Mouse (Mus musculus) forebrain, embryonic 13.5 days (tissue): ENCODE measurements around the gene 3110082J24Rik. TPM values are rescaled to one million over a fixed set of nuclear protein-coding genes. Genes with fewer than 3 reads are reported as not detected.
A peak's percentile ranks its signal among the peaks of the same experiment; 100 is the strongest.

ENCODE experiments used
- ATAC-seq: fragments of 200-750 bp; cut with Nextera tagmentation; 2 replicates; pipeline ENCODE4 v1.8.0; 2017
- H3K27ac ChIP-seq: fragments of 300-500 bp; sonication (generic); 2 replicates; pipeline ENCODE4 v1.5.1; 2015; ENCODE audit warnings: inconsistent platforms, mild to moderate bottlenecking, moderate library complexity
- H3K27me3 ChIP-seq: fragments of 300-500 bp; sonication (generic); 2 replicates; pipeline ENCODE4 v1.6.1; 2015; ENCODE audit warnings: mild to moderate bottlenecking, inconsistent platforms
- H3K36me3 ChIP-seq: fragments of 300-500 bp; sonication (generic); 2 replicates; pipeline ENCODE4 v1.6.1; 2015; ENCODE audit warnings: mild to moderate bottlenecking, inconsistent platforms; ENCODE audit not compliant: poor library complexity, severe bottlenecking
- H3K4me1 ChIP-seq: fragments of 300-500 bp; sonication (generic); 2 replicates; pipeline ENCODE4 v1.6.1; 2015; ENCODE audit warnings: inconsistent platforms
- H3K4me2 ChIP-seq: fragments of 300-500 bp; sonication (generic); 2 replicates; pipeline ENCODE4 v1.6.1; 2015; ENCODE audit warnings: inconsistent platforms, mild to moderate bottlenecking, moderate library complexity
- H3K4me3 ChIP-seq: fragments of 300-500 bp; sonication (generic); 2 replicates; pipeline ENCODE4 v1.5.1; 2015; ENCODE audit warnings: mild to moderate bottlenecking, inconsistent platforms
- H3K9ac ChIP-seq: fragments of 300-500 bp; sonication (generic); 2 replicates; pipeline ENCODE4 v1.6.1; 2015; ENCODE audit warnings: mild to moderate bottlenecking, inconsistent platforms
- H3K9me3 ChIP-seq: fragments of 300-500 bp; sonication (generic); replicated peaks from 2 replicates; pipeline ENCODE4 v1.6.1; 2016; ENCODE audit warnings: inconsistent platforms
- WGBS: fragments of 180-500 bp; shearing (Covaris S2); methylation state at CpG from one replicate; pipeline ENCODE4 v1.1.7; 2015; 5-methylcytosine and 5-hydroxymethylcytosine counted together
- polyA plus RNA-seq: library from polyadenylated mRNA; unstranded; fragments of >200 nt; fragmentation: Nextera tagmentation; extraction: Ambion mirVana; gene quantifications from 2 replicates; pipeline ENCODE4 v1.2.1, GENCODE M21; 2015

The 3110082J24Rik gene
- polyA plus RNA-seq, 1 experiment from 2014 or later = 6.3 TPM

DNA sequence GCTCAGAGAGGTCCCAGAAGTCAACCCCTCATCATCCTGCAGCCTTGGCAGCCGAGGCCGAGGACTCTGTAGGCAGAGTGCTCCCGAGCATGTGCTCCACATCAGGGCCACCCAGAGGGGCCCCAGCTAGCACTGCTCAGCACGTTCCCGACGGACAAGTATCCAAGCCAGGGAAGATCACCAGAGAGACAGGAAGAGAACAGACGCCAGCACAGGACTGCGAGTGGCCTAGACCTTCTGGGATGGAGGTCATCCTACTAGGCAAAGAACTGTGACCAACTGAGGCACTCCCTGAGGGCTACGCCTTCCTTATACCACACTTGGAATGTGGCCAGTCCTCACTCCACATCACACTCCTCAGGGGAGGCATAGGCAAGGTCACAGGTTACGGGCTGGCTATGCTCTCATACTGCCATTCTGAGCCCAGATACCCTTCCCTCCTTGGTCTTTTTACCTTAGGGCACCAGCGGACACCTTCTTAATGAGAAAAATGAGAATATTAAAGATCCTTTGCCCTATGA is 29.9 kb upstream of the 3110082J24Rik start:
- no peak overlapping the region for H3K4me2 ChIP-seq
- no peaks in the 10 kb centered on the region for H3K9me3 ChIP-seq
- H3K4me3 ChIP-seq = no peak overlapping the region
- H3K27ac ChIP-seq = no peak overlapping the region
- peaks cover 81% of the 10 kb centered on the region for H3K36me3 ChIP-seq
- no peak for ATAC-seq
- no peaks in the 10 kb centered on the region for H3K4me1 ChIP-seq
- 92% methylated on average over 11 of the region's 11 CpGs for WGBS
- no peaks in the 10 kb centered on the region for H3K27me3 ChIP-seq
- H3K9ac ChIP-seq = no peak overlapping the region

DNA sequence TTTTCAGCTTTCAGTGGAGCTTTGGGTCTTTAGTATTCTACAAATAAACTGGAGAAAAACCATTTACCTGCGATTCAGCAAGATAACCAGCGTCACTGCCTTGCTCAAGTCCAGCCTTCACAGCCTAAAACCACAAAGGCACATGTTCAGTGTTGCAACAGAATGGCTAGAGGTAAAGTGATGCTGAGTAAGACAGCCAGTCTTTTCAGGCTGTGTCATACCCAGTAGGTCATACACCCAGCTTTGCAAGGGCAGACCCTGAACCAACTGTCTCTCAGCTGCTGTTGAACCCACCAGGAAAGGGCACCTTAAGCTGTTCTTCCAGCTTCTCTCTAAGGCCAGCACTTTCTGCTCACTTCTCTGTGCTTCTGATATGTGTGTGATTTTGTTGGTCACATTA is 26.3 kb upstream of the 3110082J24Rik start:
- H3K4me2 ChIP-seq = no peak overlapping the region
- peaks cover 77% of the 10 kb centered on the region for H3K36me3 ChIP-seq
- H3K4me1 ChIP-seq = no peaks in the 10 kb centered on the region
- no peak overlapping the region for H3K4me3 ChIP-seq
- H3K9me3 ChIP-seq = no peaks in the 10 kb centered on the region
- H3K9ac ChIP-seq = no peak overlapping the region
- H3K27ac ChIP-seq = no peak overlapping the region
- 86% methylated on average over 2 of the region's 2 CpGs for WGBS
- H3K27me3 ChIP-seq = no peaks in the 10 kb centered on the region
- no peak for ATAC-seq

DNA sequence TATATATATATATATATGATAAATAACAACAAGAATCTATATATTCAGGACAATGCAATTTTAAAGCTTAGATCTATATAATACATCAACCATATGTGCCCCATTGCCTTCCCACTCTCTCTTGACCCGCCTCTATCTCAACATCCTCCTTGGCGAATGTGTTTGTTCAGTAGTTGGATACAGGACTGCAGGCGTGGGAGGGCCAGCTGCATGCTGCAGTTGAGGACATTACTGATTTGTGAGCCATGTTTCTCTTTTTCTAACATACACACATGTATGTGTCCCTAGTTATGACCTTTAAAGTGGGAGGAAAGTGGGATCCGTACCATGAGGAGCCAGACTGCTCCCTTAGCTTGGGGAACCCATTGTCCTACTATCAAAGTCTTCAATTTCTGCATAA is 25.4 kb upstream of the 3110082J24Rik start:
- peaks cover 81% of the 10 kb centered on the region for H3K36me3 ChIP-seq
- no peaks in the 10 kb centered on the region for H3K27me3 ChIP-seq
- no peak overlapping the region for H3K27ac ChIP-seq
- H3K9me3 ChIP-seq = no peaks in the 10 kb centered on the region
- WGBS = 89% methylated on average over 4 of the region's 4 CpGs
- H3K4me3 ChIP-seq = no peak overlapping the region
- no peak overlapping the region for H3K4me2 ChIP-seq
- no peaks in the 10 kb centered on the region for H3K4me1 ChIP-seq
- H3K9ac ChIP-seq = no peak overlapping the region
- no peak for ATAC-seq

DNA sequence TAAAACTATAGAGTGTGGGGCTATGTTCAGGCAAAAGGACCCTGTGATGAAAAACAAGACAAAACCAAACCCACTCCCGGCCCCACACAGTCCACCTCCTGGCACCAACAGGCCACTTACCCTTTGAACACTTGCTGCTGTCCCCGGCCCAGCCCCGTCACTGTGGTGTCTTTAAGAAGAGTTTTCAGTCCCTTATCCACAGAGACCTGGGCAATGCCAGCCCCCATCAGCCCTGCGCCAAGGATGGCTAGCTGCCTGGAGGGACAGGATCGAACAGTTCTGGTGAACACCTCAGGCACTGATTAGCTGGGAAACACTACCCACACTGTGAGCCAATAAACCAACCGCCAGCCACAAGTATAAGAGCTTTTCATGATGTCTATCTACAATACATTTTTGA is 22.8 kb upstream of the 3110082J24Rik start:
- Histone ChIP-seq H3K4me3 (no peak overlapping the region), H3K9me3 (no peaks in the 10 kb centered on the region), H3K27ac (no peak overlapping the region), H3K4me1 (no peaks in the 10 kb centered on the region), H3K36me3 (peaks cover 86% of the 10 kb centered on the region), H3K9ac (no peak overlapping the region), H3K27me3 (no peaks in the 10 kb centered on the region), H3K4me2 (no peak overlapping the region)
- WGBS = 92% methylated on average over 6 of the region's 6 CpGs
- ATAC-seq = no peak

DNA sequence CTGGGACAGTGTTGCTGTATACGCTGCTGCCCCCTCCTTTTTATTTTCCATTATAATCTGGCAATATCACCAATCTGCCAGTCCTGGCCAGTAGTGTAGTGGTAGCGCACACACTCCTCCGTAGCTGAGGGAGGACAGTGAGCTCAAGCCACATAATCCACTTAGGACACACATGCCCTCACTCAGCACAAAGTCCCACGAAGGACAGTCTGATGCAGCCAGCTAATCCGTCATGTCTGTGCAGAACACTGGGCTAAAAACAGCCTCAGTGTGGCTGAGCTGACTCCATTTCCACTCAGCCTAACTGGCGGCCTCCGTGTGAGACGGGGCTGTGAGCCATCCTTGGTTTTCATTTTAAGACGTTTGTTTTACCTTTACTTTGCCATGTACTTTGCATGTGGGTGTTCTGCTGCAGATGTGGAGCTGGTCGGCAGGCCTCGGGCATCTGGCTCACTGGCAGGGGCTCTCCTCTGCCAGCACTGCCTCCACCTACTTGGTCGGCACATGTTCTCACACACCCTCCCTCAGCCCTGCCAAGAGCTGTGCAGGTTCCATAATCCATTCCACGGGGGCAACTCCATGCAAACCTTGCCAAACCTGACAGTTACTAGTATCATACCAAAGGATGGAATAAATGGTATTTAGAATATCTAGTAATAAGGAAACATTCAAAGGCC is 22.2 kb upstream of the 3110082J24Rik start:
- no peak for ATAC-seq
- 92% methylated on average over 13 of the region's 13 CpGs for WGBS

DNA sequence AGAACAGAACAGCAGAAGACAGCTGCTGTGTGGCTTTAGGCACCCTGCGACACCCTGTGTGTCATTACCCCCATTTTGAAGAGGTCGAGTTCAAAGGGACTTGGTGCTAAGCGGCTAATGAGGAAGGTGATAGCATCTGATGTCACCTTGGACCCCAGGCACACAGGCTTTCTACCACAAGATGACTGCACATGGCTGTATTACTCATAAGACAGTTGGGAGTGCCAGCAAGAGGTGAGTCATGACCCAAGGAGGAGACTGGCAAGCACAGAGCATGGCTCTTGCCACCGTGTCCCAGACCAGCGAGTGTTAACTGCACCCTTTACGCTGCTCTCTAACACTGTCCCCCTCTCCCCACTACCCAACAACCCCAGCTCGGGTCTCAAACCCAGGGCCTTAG is 20.9 kb upstream of the 3110082J24Rik start:
- no peak for ATAC-seq
- Histone ChIP-seq H3K9ac (no peak overlapping the region), H3K9me3 (no peaks in the 10 kb centered on the region), H3K4me2 (no peak overlapping the region), H3K27ac (no peak overlapping the region), H3K4me3 (no peak overlapping the region), H3K36me3 (peaks cover 87% of the 10 kb centered on the region), H3K4me1 (no peaks in the 10 kb centered on the region), H3K27me3 (no peaks in the 10 kb centered on the region)
- WGBS = 82% methylated on average over 7 of the region's 7 CpGs

More for the DNA sequence above, 22.2 kb upstream of the 3110082J24Rik start:
- Histone ChIP-seq H3K36me3 (peaks cover 87% of the 10 kb centered on the region), H3K4me3 (no peak overlapping the region), H3K27ac (no peak overlapping the region), H3K4me2 (no peak overlapping the region), H3K4me1 (no peaks in the 10 kb centered on the region), H3K9ac (no peak overlapping the region), H3K27me3 (no peaks in the 10 kb centered on the region), H3K9me3 (no peaks in the 10 kb centered on the region)

DNA sequence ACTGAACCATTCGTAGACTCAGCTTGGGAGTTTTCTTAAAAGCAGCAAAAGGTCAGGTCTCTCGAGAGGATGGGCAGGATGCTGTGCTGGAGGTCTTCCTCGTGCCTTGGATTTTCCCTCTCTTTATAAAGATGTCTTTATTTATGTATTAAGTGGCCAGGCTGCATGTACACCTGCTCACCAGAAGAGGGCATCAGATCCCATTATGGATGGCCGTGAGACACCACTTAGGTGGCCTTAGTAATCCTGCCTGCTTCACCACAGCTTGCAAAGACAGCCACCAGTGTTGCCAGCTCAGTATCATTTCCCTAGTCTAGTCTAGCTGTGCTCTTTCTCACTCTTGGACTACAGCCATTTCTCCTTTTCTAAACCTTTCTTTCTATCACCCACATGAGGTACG is 19.7 kb upstream of the 3110082J24Rik start:
- Histone ChIP-seq H3K27me3 (no peaks in the 10 kb centered on the region), H3K27ac (no peak overlapping the region), H3K9me3 (no peaks in the 10 kb centered on the region), H3K9ac (no peak overlapping the region), H3K4me2 (no peak overlapping the region), H3K4me3 (no peak overlapping the region), H3K4me1 (no peaks in the 10 kb centered on the region), H3K36me3 (peaks cover 92% of the 10 kb centered on the region)
- ATAC-seq = 0 out of 2 replicates have a peak, but pooled peaks have one; percentile 38
- 46% methylated on average over 5 of the region's 5 CpGs for WGBS

DNA sequence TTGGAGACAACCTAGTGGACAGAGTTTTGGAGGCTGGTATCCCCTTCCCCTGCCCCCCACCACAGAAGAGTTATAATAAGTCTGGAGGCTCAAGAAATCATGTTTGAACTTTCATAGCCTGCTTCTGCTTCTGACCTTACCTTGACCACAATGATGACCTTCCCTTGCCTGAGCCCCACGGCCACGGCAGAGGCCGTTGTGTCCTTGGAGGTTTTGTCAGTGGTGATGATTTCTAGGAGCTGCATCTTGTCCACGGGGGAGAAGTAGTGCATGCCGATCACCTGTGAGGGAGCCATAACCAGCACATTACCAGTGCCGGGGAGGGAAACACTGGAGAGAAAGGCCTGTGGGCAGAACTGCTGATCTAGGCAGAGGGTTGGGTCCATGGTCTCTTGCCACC is 16.6 kb upstream of the 3110082J24Rik start:
- H3K36me3 ChIP-seq = peaks cover 99% of the 10 kb centered on the region
- no peak for ATAC-seq

DNA sequence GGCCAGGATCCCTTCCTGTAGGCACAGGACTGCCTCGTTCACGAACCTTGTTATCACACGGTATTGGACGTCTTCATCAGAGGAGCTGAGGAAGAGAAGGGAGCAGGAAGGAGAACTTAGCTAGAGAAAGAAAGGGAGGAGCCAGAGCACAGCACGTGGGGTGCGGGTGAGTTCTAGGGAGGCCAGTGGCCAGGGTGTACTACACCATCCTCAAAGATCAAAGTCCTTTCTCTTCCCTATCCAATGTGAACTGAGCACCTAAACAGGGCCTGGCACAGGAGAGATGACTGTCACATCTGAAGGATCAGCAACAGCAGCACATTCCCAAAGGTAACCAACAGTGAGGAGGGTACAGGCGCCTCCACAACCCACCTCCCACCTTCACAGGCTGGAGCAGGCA is 14.2 kb upstream of the 3110082J24Rik start:
- H3K36me3 ChIP-seq = peaks cover 100% of the 10 kb centered on the region
- no peak overlapping the region for H3K4me2 ChIP-seq
- no peaks in the 10 kb centered on the region for H3K9me3 ChIP-seq
- H3K4me1 ChIP-seq = no peaks in the 10 kb centered on the region
- H3K4me3 ChIP-seq = no peak overlapping the region
- 0 out of 2 replicates have a peak, but pooled peaks cover 5% of the 10 kb centered on the region for H3K27me3 ChIP-seq
- no peak overlapping the region for H3K27ac ChIP-seq
- no peak for ATAC-seq
- WGBS = 92% methylated on average over 7 of the region's 7 CpGs
- H3K9ac ChIP-seq = no peak overlapping the region

More for the DNA sequence above, 16.6 kb upstream of the 3110082J24Rik start:
- Histone ChIP-seq H3K4me1 (no peaks in the 10 kb centered on the region), H3K9ac (no peak overlapping the region), H3K9me3 (no peaks in the 10 kb centered on the region), H3K27ac (no peak overlapping the region), H3K4me2 (no peak overlapping the region), H3K27me3 (no peaks in the 10 kb centered on the region), H3K4me3 (no peak overlapping the region)
- 93% methylated on average over 6 of the region's 6 CpGs for WGBS

DNA sequence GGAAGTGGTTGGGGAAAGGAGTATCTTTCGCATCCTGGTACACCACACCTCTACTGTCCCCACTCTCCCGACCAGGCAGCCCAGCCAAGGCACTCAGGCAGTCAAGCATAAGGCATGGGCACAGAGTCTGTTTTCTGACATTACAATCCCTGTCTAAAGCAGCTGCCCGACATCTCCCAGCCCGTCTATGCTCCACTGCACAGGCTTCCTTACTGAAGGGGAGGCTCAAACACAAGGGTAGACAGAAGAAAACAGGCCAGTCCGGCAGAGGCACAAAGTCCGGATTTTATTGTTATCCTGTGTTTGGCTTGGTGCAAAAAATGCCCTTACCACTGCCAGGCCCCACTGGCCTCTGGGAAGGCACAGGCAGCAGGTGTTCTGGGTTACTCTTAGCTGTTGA is 13.3 kb upstream of the 3110082J24Rik start:
- Histone ChIP-seq H3K27ac (no peak overlapping the region), H3K27me3 (peaks cover 10% of the 10 kb centered on the region; the same call in 1 of the 2 replicates), H3K4me3 (no peak overlapping the region), H3K4me2 (no peak overlapping the region), H3K4me1 (peaks cover 8% of the 10 kb centered on the region), H3K36me3 (peaks cover 95% of the 10 kb centered on the region), H3K9ac (no peak overlapping the region), H3K9me3 (no peaks in the 10 kb centered on the region)
- 87% methylated on average over 6 of the region's 6 CpGs for WGBS
- no peak for ATAC-seq

DNA sequence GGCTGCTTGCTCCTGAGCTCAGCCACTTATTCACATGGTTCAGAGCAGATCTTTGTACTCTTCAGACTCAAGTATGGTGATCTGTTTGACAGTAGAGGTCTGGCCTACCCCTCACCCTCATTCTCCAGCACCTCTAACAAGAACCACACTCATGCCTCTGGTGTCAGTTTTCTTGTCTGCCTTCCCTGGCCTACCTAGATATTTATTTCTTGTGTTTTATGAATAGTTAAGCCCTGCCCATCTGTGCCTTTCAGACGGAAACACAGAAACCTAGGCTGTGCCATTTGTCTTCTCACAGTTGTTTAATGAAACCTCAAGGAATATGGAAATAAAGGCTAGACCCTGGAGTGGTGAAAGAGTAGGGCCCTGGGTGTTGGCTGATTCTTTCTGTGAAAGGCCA is 12.1 kb upstream of the 3110082J24Rik start:
- Histone ChIP-seq H3K9ac (no peak overlapping the region), H3K27me3 (peaks cover 20% of the 10 kb centered on the region), H3K9me3 (no peaks in the 10 kb centered on the region), H3K4me1 (peaks cover 19% of the 10 kb centered on the region), H3K4me2 (no peak overlapping the region), H3K4me3 (no peak overlapping the region), H3K36me3 (peaks cover 95% of the 10 kb centered on the region), H3K27ac (no peak overlapping the region)
- no peak for ATAC-seq
- WGBS = 69% methylated on average over 1 of the region's 1 CpGs

DNA sequence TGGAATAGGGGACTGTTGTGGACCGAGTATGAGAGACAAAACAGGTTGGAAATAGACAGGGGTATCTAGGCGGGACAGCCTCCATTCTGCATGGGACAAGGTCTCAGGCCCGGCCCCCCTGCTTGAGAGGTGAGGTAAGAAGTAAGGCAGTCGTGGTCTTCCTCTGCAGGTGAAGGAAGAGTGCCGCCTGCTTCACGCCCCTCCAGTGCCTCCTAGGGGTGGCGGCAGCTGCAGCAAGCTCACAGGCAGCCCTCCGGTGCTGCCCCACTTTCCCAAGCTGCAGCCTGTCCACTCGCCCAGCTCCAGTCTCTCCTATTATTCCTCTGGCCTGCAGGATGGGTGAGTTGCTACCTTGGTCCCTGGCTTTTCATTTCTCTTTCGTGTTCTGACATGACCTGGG is 9.8 kb upstream of the 3110082J24Rik start:
- Histone ChIP-seq H3K27me3 (peaks cover 28% of the 10 kb centered on the region), H3K27ac (no peak overlapping the region), H3K9ac (no peak overlapping the region), H3K9me3 (no peaks in the 10 kb centered on the region), H3K4me2 (no peak overlapping the region), H3K4me1 (peaks cover 30% of the 10 kb centered on the region), H3K36me3 (peaks cover 91% of the 10 kb centered on the region), H3K4me3 (no peak overlapping the region)
- 35% methylated on average over 10 of the region's 10 CpGs for WGBS
- no peak for ATAC-seq

DNA sequence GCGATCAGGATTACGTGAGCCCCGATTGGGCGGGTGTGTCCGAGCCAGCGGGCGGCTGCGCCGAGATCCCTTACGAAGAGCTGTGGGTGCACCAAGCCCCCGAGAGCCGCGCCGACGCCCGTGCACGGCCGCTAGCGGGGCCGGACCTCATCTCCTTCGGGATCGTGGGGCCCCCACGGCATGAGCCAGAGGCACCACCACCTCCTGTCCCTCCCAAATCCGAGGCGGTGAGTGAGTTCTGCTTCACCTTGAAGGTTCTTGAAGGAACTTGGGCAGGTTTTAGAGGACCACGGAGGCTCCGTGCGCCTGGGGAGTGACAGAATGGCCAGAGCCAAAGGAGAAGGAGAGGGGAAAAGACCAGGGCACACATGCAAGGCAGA is 8.9 kb upstream of the 3110082J24Rik start:
- peak overlapping the region; percentile 68 for H3K9ac ChIP-seq
- H3K4me1 ChIP-seq = peaks cover 40% of the 10 kb centered on the region
- H3K27ac ChIP-seq = no peak overlapping the region
- 4% methylated on average over 28 of the region's 28 CpGs for WGBS
- H3K4me2 ChIP-seq = peak overlapping the region; percentile 75
- H3K9me3 ChIP-seq = no peaks in the 10 kb centered on the region
- peaks cover 29% of the 10 kb centered on the region for H3K27me3 ChIP-seq
- H3K36me3 ChIP-seq = peaks cover 81% of the 10 kb centered on the region
- peak overlapping the region; percentile 47 for H3K4me3 ChIP-seq
- no peak for ATAC-seq
